Mouse (Mus musculus) hindbrain, embryonic 13.5 days (tissue): ENCODE measurements around the gene Tecpr1. TPM values are rescaled to one million over a fixed set of nuclear protein-coding genes. Genes with fewer than 3 reads are reported as not detected.

Experiments
- ATAC-seq: fragments of 200-750 bp; cut with Nextera tagmentation; 2 replicates; pipeline ENCODE4 v1.8.0; 2017; ENCODE audit warnings: moderate TSS enrichment; ENCODE audit not compliant: low FRiP score
- H3K27ac ChIP-seq: fragments of 300-500 bp; sonication (generic); 2 replicates; pipeline ENCODE4 v1.5.1; 2015; ENCODE audit warnings: inconsistent platforms, mild to moderate bottlenecking, moderate library complexity
- H3K27me3 ChIP-seq: fragments of 300-500 bp; sonication (generic); 2 replicates; pipeline ENCODE4 v1.6.1; 2015; ENCODE audit warnings: mild to moderate bottlenecking, inconsistent platforms
- H3K36me3 ChIP-seq: fragments of 300-500 bp; sonication (generic); 2 replicates; pipeline ENCODE4 v1.6.1; 2015; ENCODE audit warnings: mild to moderate bottlenecking, inconsistent platforms
- H3K4me1 ChIP-seq: fragments of 300-500 bp; sonication (generic); replicated peaks from 2 replicates; pipeline ENCODE4 v1.6.1; 2015; ENCODE audit warnings: inconsistent platforms
- H3K4me2 ChIP-seq: fragments of 300-500 bp; sonication (generic); 2 replicates; pipeline ENCODE4 v1.6.1; 2015; ENCODE audit warnings: inconsistent platforms, mild to moderate bottlenecking, moderate library complexity
- H3K4me3 ChIP-seq: fragments of 300-500 bp; sonication (generic); 2 replicates; pipeline ENCODE4 v1.5.1; 2015; ENCODE audit warnings: mild to moderate bottlenecking, inconsistent platforms
- H3K9ac ChIP-seq: fragments of 300-500 bp; sonication (generic); 2 replicates; pipeline ENCODE4 v1.6.1; 2015; ENCODE audit warnings: mild to moderate bottlenecking, inconsistent platforms
- H3K9me3 ChIP-seq: fragments of 300-500 bp; sonication (generic); 2 replicates; pipeline ENCODE4 v1.6.1; 2016; ENCODE audit warnings: inconsistent platforms
- WGBS: fragments of 180-500 bp; shearing (Covaris S2); methylation state at CpG from one replicate; pipeline ENCODE4 v1.1.7; 2015; 5-methylcytosine and 5-hydroxymethylcytosine counted together
- polyA plus RNA-seq: library from polyadenylated mRNA; unstranded; fragments of >200 nt; fragmentation: Nextera tagmentation; extraction: Ambion mirVana; gene quantifications from 2 replicates; pipeline ENCODE4 v1.2.1, GENCODE M21; 2015

Gene Tecpr1
- polyA plus RNA-seq, 1 experiment from 2014 or later, result 41.5 TPM

DNA sequence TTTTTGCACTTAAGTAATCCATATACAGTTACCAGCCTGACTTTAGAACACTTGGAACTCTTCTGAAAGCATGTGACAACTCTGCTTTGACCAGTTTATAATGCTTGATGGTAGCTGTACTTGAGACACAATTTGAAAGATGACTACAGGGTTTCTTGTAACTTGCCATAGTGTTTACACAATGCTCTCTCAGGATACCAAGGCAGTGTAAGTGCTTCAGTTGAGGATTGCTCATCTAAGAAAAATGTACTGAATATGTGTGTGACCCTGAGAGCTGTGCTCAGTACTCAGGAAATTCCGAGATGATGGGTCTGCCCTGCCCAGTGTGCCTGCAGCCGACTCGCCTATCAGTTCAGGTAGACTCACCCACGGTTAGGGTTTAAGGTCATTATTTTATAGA, 72.1 kb downstream of the Tecpr1 start:
- Histone ChIP-seq H3K9me3 (no peaks in the 10 kb centered on the region), H3K9ac (no peak overlapping the region), H3K4me1 (no peaks in the 10 kb centered on the region), H3K36me3 (peaks cover 41% of the 10 kb centered on the region), H3K27me3 (no peaks in the 10 kb centered on the region), H3K4me3 (no peak overlapping the region), H3K4me2 (no peak overlapping the region), H3K27ac (no peak overlapping the region)
- no peak for ATAC-seq
- 97% methylated on average over 4 of the region's 4 CpGs for WGBS

DNA sequence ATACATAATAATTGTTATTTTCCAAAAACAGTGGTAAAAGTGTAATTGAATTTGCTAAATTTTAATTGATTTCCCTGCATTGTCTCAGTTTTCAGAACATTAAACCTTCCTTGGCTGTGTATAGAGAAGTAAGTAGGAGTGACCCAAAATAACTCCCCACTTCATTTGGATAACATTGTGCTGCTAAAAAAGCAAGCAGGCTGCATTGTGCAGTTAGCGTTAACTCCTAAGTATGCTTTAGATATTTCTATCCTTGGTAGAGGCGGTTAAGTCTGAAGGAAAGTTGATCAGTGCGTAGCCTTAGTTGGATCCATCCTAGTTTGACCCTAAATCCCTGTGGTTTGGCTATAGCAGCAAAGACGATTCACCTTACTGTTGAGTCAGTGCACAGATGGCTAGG, 73.9 kb downstream of the Tecpr1 start:
- Histone ChIP-seq H3K9ac (no peak overlapping the region), H3K36me3 (peaks cover 53% of the 10 kb centered on the region), H3K27me3 (no peaks in the 10 kb centered on the region), H3K4me2 (no peak overlapping the region), H3K4me3 (no peak overlapping the region), H3K4me1 (no peaks in the 10 kb centered on the region), H3K9me3 (no peaks in the 10 kb centered on the region), H3K27ac (no peak overlapping the region)
- no peak for ATAC-seq
- WGBS, result 94% methylated on average over 4 of the region's 4 CpGs

DNA sequence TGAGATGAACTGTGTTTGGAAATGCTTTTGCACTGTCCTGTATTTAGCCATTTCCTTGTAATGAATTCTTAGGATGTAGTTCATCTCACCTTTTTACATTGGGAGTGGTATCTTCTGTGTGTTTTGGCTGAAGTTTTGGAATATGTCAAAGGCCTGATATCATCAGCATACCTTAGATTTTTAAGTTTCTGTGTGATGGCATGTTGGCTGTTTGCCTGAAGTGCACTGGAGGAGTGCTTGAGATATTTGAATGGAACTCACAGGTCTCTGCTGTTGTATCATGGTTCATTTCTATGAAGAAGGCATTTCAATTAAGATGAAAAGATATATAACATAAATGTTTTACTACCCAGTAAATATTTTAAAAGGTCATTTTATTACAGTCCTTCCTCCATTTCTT, 76.5 kb downstream of the Tecpr1 start:
- Histone ChIP-seq H3K4me2 (no peak overlapping the region), H3K27ac (no peak overlapping the region), H3K36me3 (peaks cover 60% of the 10 kb centered on the region), H3K27me3 (no peaks in the 10 kb centered on the region), H3K4me1 (no peaks in the 10 kb centered on the region), H3K9ac (no peak overlapping the region), H3K9me3 (no peaks in the 10 kb centered on the region), H3K4me3 (no peak overlapping the region)
- ATAC-seq, result no peak

Other genes starting within 250 kb of the Tecpr1 start
- 80.9 and 88.5 TPM in 2 replicates for gene Ccz1, start 208.7 kb downstream of the Tecpr1 start, polyA plus RNA-seq
- 0.70 TPM in 1 of 2 replicates, not detected in the other for gene Ocm, start 196.9 kb downstream of the Tecpr1 start, polyA plus RNA-seq
- gene Lmtk2, start 123.2 kb downstream of the Tecpr1 start, polyA plus RNA-seq, result 7.2 and 7.5 TPM in 2 replicates
- gene Bhlha15, start 33.3 kb downstream of the Tecpr1 start, polyA plus RNA-seq, result 0.14 and 0.17 TPM in 2 replicates
- gene Bri3, start 20.8 kb upstream of the Tecpr1 start, polyA plus RNA-seq, result 116 and 125 TPM in 2 replicates
- gene Baiap2l1, start 134.5 kb upstream of the Tecpr1 start, polyA plus RNA-seq, result 2.2 and 2.6 TPM in 2 replicates